Mouse (Mus musculus) C2C12 (cell line): ENCODE data around the gene Itgae.

Experiments
- CTCF ChIP-seq: IDR thresholded peaks from one replicate; pipeline ENCODE4 v1.5.1; 2011; ENCODE audit not compliant: control insufficient read depth, insufficient read depth, insufficient read length
- MYOD1 ChIP-seq: IDR thresholded peaks from one replicate; pipeline ENCODE4 v1.6.1; 2011; ENCODE audit warnings: low read depth; ENCODE audit not compliant: control insufficient read depth, insufficient read length

GRCm38 (mm10) chr11:73098860-73099259 lies 8.5 kb downstream of the Itgae start:
- no peak for TF ChIP-seq CTCF
- no peak for TF ChIP-seq MYOD1
